Mouse (Mus musculus) thymus, adult 2 months (tissue): ENCODE measurements around the gene Slc6a4.

Experiments used
- CTCF ChIP-seq: fragments of 200-500 bp; IDR thresholded peaks from 2 replicates; pipeline ENCODE4 v1.5.1; 2012; ENCODE audit warnings: mild to moderate bottlenecking, control low read depth, low read length, moderate library complexity, borderline replicate concordance; ENCODE audit not compliant: control insufficient read depth, poor library complexity, insufficient read depth; ENCODE audit errors: extremely low read depth
- POLR2A ChIP-seq: fragments of 200-500 bp; IDR thresholded peaks from 2 replicates; pipeline ENCODE4 v1.6.1; 2012; ENCODE audit warnings: mild to moderate bottlenecking, low read length, control low read depth, moderate library complexity; ENCODE audit not compliant: control insufficient read depth, poor library complexity, insufficient read depth; ENCODE audit errors: extremely low read depth

DNA sequence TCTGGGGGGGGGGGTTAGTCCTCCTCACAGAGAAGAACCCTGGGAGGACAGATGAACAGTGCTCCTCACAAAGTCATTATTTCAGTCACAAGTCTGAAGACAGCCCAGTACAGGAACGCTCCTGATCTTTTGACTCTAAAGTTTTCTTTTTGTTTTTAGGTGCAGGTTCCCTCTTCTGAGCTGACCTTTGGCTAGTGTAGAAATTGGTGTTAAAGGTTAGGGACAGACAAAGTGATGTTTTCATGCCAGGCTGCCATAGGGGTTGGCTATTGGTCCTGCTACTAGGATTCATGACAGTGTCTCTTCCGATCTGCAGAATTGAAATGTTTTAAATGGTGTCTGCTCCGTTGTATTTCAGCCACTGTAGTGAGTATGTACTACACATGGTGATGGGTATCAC lies 29.8 kb downstream of the Slc6a4 start:
- TF ChIP-seq POLR2A (no peak), CTCF (no peak)
